Mouse (Mus musculus) heart, adult 2 months (tissue): ENCODE results near the gene Ybx3.

Experiments
- CTCF ChIP-seq: fragments of 200-600 bp; IDR thresholded peaks from 2 replicates; pipeline ENCODE4 v1.8.1; 2022; ENCODE audit warnings: antibody characterized with exemption, mild to moderate bottlenecking, moderate library complexity
- EP300 ChIP-seq: fragments of 200-500 bp; IDR thresholded peaks from 2 replicates; pipeline ENCODE4 v1.6.1; 2011; ENCODE audit warnings: low read depth, low read length, control low read depth; ENCODE audit not compliant: insufficient read depth
- POLR2A ChIP-seq: fragments of 200-500 bp; IDR thresholded peaks from 2 replicates; pipeline ENCODE4 v1.6.1; 2011; ENCODE audit warnings: mild to moderate bottlenecking, low read depth, low read length, control low read depth; ENCODE audit not compliant: insufficient read depth

- no peak for TF ChIP-seq CTCF
- TF ChIP-seq EP300: no peak
- no peak for TF ChIP-seq POLR2A
Observed at GRCm38 (mm10) chr6:131370767-131371166, 17.5 kb downstream of the Ybx3 start.
